Mouse (Mus musculus) stomach, embryonic 14.5 days (tissue): ENCODE measurements at regions not wholly inside any gene's neighbourhood (a gene's known extent, or its start where the extent isn't known, plus 50 kb on each side); places are given as distances from the start of the nearest gene placed in this dataset.
A peak's percentile ranks its signal among the peaks of the same experiment; 100 is the strongest.

Experiments used
- ATAC-seq: fragments of 200-750 bp; cut with Nextera tagmentation; 2 replicates; pipeline ENCODE4 v1.8.0; 2017; ENCODE audit warnings: low read depth, moderate TSS enrichment; ENCODE audit not compliant: insufficient number of reproducible peaks, insufficient read depth, low FRiP score
- H3K27ac ChIP-seq: fragments of 300-500 bp; sonication (generic); 2 replicates; pipeline ENCODE4 v1.5.1; 2014; ENCODE audit warnings: mild to moderate bottlenecking, low read length, moderate library complexity, mixed read lengths
- H3K27me3 ChIP-seq: fragments of 300-500 bp; sonication (generic); 2 replicates; pipeline ENCODE4 v1.6.1; 2014; ENCODE audit warnings: low read length, control low read depth, mixed read lengths; ENCODE audit not compliant: control insufficient read depth, insufficient read depth
- H3K36me3 ChIP-seq: fragments of 300-500 bp; sonication (generic); 2 replicates; pipeline ENCODE4 v1.6.1; 2014; ENCODE audit warnings: mild to moderate bottlenecking, control low read depth, low read length, moderate library complexity, mixed read lengths; ENCODE audit not compliant: control insufficient read depth, insufficient read depth
- H3K4me1 ChIP-seq: fragments of 300-500 bp; sonication (generic); 2 replicates; pipeline ENCODE4 v1.6.1; 2014; ENCODE audit warnings: low read length, control low read depth, mixed read lengths; ENCODE audit not compliant: control insufficient read depth, insufficient read depth
- H3K4me2 ChIP-seq: fragments of 300-500 bp; sonication (generic); replicated peaks from 2 replicates; pipeline ENCODE4 v1.6.1; 2014; ENCODE audit warnings: low read depth, low read length, control low read depth
- H3K4me3 ChIP-seq: fragments of 300-500 bp; sonication (generic); 2 replicates; pipeline ENCODE4 v1.5.1; 2014; ENCODE audit warnings: low read depth, low read length, control low read depth
- H3K9ac ChIP-seq: fragments of 300-500 bp; sonication (generic); replicated peaks from 2 replicates; pipeline ENCODE4 v1.6.1; 2014; ENCODE audit warnings: low read depth, mild to moderate bottlenecking, control low read depth, low read length, moderate library complexity, mixed read lengths
- H3K9me3 ChIP-seq: fragments of 300-500 bp; sonication (generic); 2 replicates; pipeline ENCODE4 v1.6.1; 2016; ENCODE audit warnings: low read depth, low read length, control low read depth; ENCODE audit not compliant: control insufficient read depth
- WGBS: fragments of 180-500 bp; shearing (Covaris S2); extraction: QIAGEN DNeasy Blood & Tissue Kit; methylation state at CpG from one replicate; pipeline ENCODE4 v1.1.7; 2014; 5-methylcytosine and 5-hydroxymethylcytosine counted together

- Histone ChIP-seq H3K9me3 (no peaks in the 10 kb centered on the region), H3K4me2 (no peak overlapping the region), H3K27ac (no peak overlapping the region), H3K27me3 (no peaks in the 10 kb centered on the region), H3K4me1 (no peaks in the 10 kb centered on the region), H3K36me3 (no peaks in the 10 kb centered on the region), H3K9ac (no peak overlapping the region), H3K4me3 (no peak overlapping the region)
- ATAC-seq, result no peak
These were observed 56.5 kb upstream of the Phox2b start for GRCm38 (mm10) chr5:67155582-67155981.

- H3K27ac ChIP-seq, result no peak overlapping the region
- H3K4me1 ChIP-seq, result no peaks in the 10 kb centered on the region
- no peak for ATAC-seq
- H3K4me3 ChIP-seq, result no peak overlapping the region
- H3K4me2 ChIP-seq, result no peak overlapping the region
- H3K27me3 ChIP-seq, result no peaks in the 10 kb centered on the region
- WGBS, result 92% methylated on average over 2 of the region's 2 CpGs
- H3K36me3 ChIP-seq, result no peaks in the 10 kb centered on the region
- no peak overlapping the region for H3K9ac ChIP-seq
- H3K9me3 ChIP-seq, result no peaks in the 10 kb centered on the region
These were observed 57.8 kb upstream of the Phox2b start for GRCm38 (mm10) chr5:67156911-67157310.

GRCm38 (mm10) chr5:67176827-67177226 lies 77.7 kb upstream of the Phox2b start:
- Histone ChIP-seq H3K36me3 (no peaks in the 10 kb centered on the region), H3K27ac (no peak overlapping the region), H3K4me3 (no peak overlapping the region), H3K9me3 (no peaks in the 10 kb centered on the region), H3K4me2 (no peak overlapping the region), H3K9ac (no peak overlapping the region), H3K4me1 (no peaks in the 10 kb centered on the region), H3K27me3 (no peaks in the 10 kb centered on the region)
- WGBS, result 64% methylated on average over 6 of the region's 6 CpGs
- no peak for ATAC-seq

- no peak overlapping the region for H3K27ac ChIP-seq
- H3K9ac ChIP-seq, result no peak overlapping the region
- no peaks in the 10 kb centered on the region for H3K4me1 ChIP-seq
- no peak overlapping the region for H3K4me3 ChIP-seq
- H3K36me3 ChIP-seq, result no peaks in the 10 kb centered on the region
- H3K9me3 ChIP-seq, result no peaks in the 10 kb centered on the region
- H3K27me3 ChIP-seq, result no peaks in the 10 kb centered on the region
- ATAC-seq, result no peak
- 76% methylated on average over 12 of the region's 12 CpGs for WGBS
- H3K4me2 ChIP-seq, result no peak overlapping the region
These were observed 80.1 kb upstream of the Phox2b start for GRCm38 (mm10) chr5:67179221-67179620.

- Histone ChIP-seq H3K27ac (no peak overlapping the region), H3K4me3 (no peak overlapping the region), H3K9me3 (no peaks in the 10 kb centered on the region), H3K4me1 (no peaks in the 10 kb centered on the region), H3K36me3 (no peaks in the 10 kb centered on the region), H3K27me3 (no peaks in the 10 kb centered on the region), H3K4me2 (no peak overlapping the region), H3K9ac (no peak overlapping the region)
- WGBS, result 62% methylated on average over 4 of the region's 4 CpGs
- peak; percentile 72; the same call in 1 of the 2 replicates for ATAC-seq
These were observed 70.9 kb upstream of the Tmem33 start for GRCm38 (mm10) chr5:67189376-67189901.

GRCm38 (mm10) chr5:67194065-67194464 lies 66.3 kb upstream of the Tmem33 start:
- H3K36me3 ChIP-seq, result no peaks in the 10 kb centered on the region
- H3K27me3 ChIP-seq, result no peaks in the 10 kb centered on the region
- H3K4me3 ChIP-seq, result no peak overlapping the region
- H3K9ac ChIP-seq, result no peak overlapping the region
- no peaks in the 10 kb centered on the region for H3K4me1 ChIP-seq
- H3K4me2 ChIP-seq, result no peak overlapping the region
- WGBS, result 72% methylated on average over 2 of the region's 2 CpGs
- no peak overlapping the region for H3K27ac ChIP-seq
- ATAC-seq, result no peak
- no peaks in the 10 kb centered on the region for H3K9me3 ChIP-seq

GRCm38 (mm10) chr5:67205083-67205738 lies 55.2 kb upstream of the Tmem33 start:
- no peaks in the 10 kb centered on the region for H3K9me3 ChIP-seq
- peak; percentile 77; the same call in 1 of the 2 replicates for ATAC-seq
- no peaks in the 10 kb centered on the region for H3K4me1 ChIP-seq
- 0 out of 2 replicates have a peak, but pooled peaks cover 3% of the 10 kb centered on the region for H3K27me3 ChIP-seq
- no peak overlapping the region for H3K9ac ChIP-seq
- no peak overlapping the region for H3K27ac ChIP-seq
- H3K36me3 ChIP-seq, result no peaks in the 10 kb centered on the region
- H3K4me2 ChIP-seq, result no peak overlapping the region
- WGBS, result 68% methylated on average over 11 of the region's 11 CpGs
- no peak overlapping the region for H3K4me3 ChIP-seq
